Mouse (Mus musculus) ovary, adult 10 weeks (tissue): ENCODE data around the gene Ppp3cb. TPM values are rescaled to one million over a fixed set of nuclear protein-coding genes. Genes with fewer than 3 reads are reported as not detected.

ENCODE experiments used
- polyA plus RNA-seq: library from polyadenylated mRNA; stranded (reverse); fragments of 350-450 nt; fragmentation: Illumina TruSeq; extraction: RNeasy Lipid Tissue Mini Kit (QIAGEN cat#74804); gene quantifications from one replicate; pipeline ENCODE4 v1.2.3, GENCODE M21; 2014

The Ppp3cb gene
- 278 TPM for polyA plus RNA-seq

DNA sequence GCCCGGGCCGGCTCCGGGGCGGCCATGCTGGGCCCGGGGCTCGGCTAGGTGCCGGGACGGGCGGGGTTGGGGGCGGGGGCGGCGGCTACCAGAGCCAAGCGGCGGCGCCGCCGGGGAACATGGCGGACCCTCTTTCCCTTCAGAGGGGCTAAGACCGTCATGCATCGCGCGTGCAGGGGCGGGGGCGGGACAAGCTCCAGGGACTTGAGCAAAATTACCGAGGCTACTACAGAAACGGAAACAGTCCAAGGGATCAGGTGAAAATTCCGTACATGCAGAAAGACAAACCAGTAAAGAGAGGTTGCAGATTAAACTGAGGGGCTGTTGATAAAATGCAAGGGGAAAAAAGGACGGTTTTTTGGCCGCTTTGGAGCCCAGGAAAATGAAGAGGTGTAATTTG is at the start of gene Ppp3cb:
TSS of gene Ppp3cb (minus strand) at position 159 of the 400 bp plus-strand sequence.

DNA sequence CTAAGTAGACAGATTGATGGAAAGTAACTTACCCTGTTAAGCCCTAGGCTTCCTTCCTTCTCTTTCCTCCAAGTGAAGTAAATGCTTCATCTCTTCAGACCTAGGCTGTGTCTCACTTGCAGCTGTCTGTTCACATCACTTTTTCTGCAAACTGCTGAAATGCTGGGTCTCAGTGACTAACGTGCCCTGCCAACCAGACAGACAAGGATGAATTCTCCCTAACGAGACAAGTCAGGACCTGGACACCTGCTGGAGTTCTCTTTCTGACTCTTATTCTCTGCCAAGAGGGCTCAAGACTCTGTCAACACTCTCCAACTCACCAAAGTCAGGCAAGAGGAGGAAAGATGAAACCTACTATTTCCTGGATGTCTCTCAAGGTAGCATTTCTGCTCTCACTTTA is 49.8 kb downstream of the Ppp3cb start, which contains the start of gene Mss51:
TSS of gene Mss51 (minus strand) at position 299 of the 400 bp plus-strand sequence.

GRCm38 (mm10) chr14:20479291-20480194 is 66.8 kb downstream of the Ppp3cb start, which contains the start of gene Anxa7:
Gene Anxa7 (minus strand): TSS chr14:20480133.

GRCm38 (mm10) chr14:20451765-20452331 is 94.5 kb downstream of the Ppp3cb start, which contains the start of gene Cfap70:
Gene Cfap70 (minus strand): TSS chr14:20452226.

Other genes with a start within 250 kb of the Ppp3cb start
- gene Ecd, start 198.5 kb downstream of the Ppp3cb start, polyA plus RNA-seq, result 33.2 TPM
- gene Fam149b, start 198.4 kb downstream of the Ppp3cb start, polyA plus RNA-seq, result 30.7 TPM
- gene Dnajc9, start 157.7 kb downstream of the Ppp3cb start, polyA plus RNA-seq, result 162 TPM
- 3.4 TPM for gene Mrps16, start 152.9 kb downstream of the Ppp3cb start, polyA plus RNA-seq
- gene Cfap70, start 94.3 kb downstream of the Ppp3cb start, polyA plus RNA-seq, result 6.6 TPM
- gene Anxa7, start 66.4 kb downstream of the Ppp3cb start, polyA plus RNA-seq, result 101 TPM
- 0.48 TPM for gene Mss51, start 49.7 kb downstream of the Ppp3cb start, polyA plus RNA-seq
- gene Usp54, start 94.5 kb upstream of the Ppp3cb start, polyA plus RNA-seq, result 16.6 TPM
- gene Myoz1, start 110.0 kb upstream of the Ppp3cb start, polyA plus RNA-seq, result not detected
- not detected for gene Synpo2l, start 121.8 kb upstream of the Ppp3cb start, polyA plus RNA-seq
- 47.9 TPM for gene Sec24c, start 127.7 kb upstream of the Ppp3cb start, polyA plus RNA-seq
- gene Fut11, start 148.4 kb upstream of the Ppp3cb start, polyA plus RNA-seq, result 63.7 TPM
- gene Chchd1, start 156.4 kb upstream of the Ppp3cb start, polyA plus RNA-seq, result 142 TPM
- gene Zswim8, start 161.0 kb upstream of the Ppp3cb start, polyA plus RNA-seq, result 6.8 TPM
- gene Ndst2, start 188.0 kb upstream of the Ppp3cb start, polyA plus RNA-seq, result 3.0 TPM
- 99.3 TPM for gene Camk2g, start 247.5 kb upstream of the Ppp3cb start, polyA plus RNA-seq